Mouse (Mus musculus): ENCODE measurements around the gene Gm21983.

Gm21983 gene

GRCm38 (mm10) chr7:27160921-27161320 lies 20.0 kb downstream of the Gm21983 start:
- no peak for DNase-seq (ENCODE audit: low spot score)

- peak; percentile 91 for DNase-seq (ENCODE audit: low spot score)
Measured at GRCm38 (mm10) chr7:27159882-27160281, 21.0 kb downstream of the Gm21983 start.

- no peak for DNase-seq (ENCODE audit: low spot score)
Measured at GRCm38 (mm10) chr7:27159256-27159655, 21.6 kb downstream of the Gm21983 start.

GRCm38 (mm10) chr7:27158171-27158570 lies 22.7 kb downstream of the Gm21983 start:
- no peak for DNase-seq (ENCODE audit: low spot score)

- DNase-seq (ENCODE audit: low spot score) = peak; percentile 56
Measured at GRCm38 (mm10) chr7:27156005-27156404, 24.9 kb downstream of the Gm21983 start.

- no peak for DNase-seq (ENCODE audit: low spot score)
Measured at GRCm38 (mm10) chr7:27153205-27153764, 27.6 kb downstream of the Gm21983 start, which contains the start of gene Cyp2t4. Cyp2t4 (plus strand) TSS chr7:27153714.

GRCm38 (mm10) chr7:27136410-27136996 lies 44.4 kb downstream of the Gm21983 start:
- DNase-seq (ENCODE audit: low spot score) = no peak

GRCm38 (mm10) chr7:27133757-27134156 lies 47.1 kb downstream of the Gm21983 start:
- DNase-seq (ENCODE audit: low spot score) = no peak

GRCm38 (mm10) chr7:27133156-27133555 lies 47.7 kb downstream of the Gm21983 start:
- DNase-seq (ENCODE audit: low spot score) = no peak

- DNase-seq (ENCODE audit: low spot score) = peak; percentile 50
Measured at GRCm38 (mm10) chr7:27132588-27132987, 48.3 kb downstream of the Gm21983 start.

GRCm38 (mm10) chr7:27131387-27131786 lies 49.5 kb downstream of the Gm21983 start:
- no peak for DNase-seq (ENCODE audit: low spot score)

GRCm38 (mm10) chr7:27130521-27131370 lies 50.1 kb downstream of the Gm21983 start:
- DNase-seq (ENCODE audit: low spot score) = no peak

- DNase-seq (ENCODE audit: low spot score) = no peak
Measured at GRCm38 (mm10) chr7:27129811-27130210, 51.1 kb downstream of the Gm21983 start.

- no peak for DNase-seq (ENCODE audit: low spot score)
Measured at GRCm38 (mm10) chr7:27128946-27129345, 51.9 kb downstream of the Gm21983 start.

GRCm38 (mm10) chr7:27128162-27128561 lies 52.7 kb downstream of the Gm21983 start:
- peak; percentile 44 for DNase-seq (ENCODE audit: low spot score)

- no peak for DNase-seq (ENCODE audit: low spot score)
Measured at GRCm38 (mm10) chr7:27124969-27125368, 55.9 kb downstream of the Gm21983 start.

GRCm38 (mm10) chr7:27124305-27124832 lies 56.5 kb downstream of the Gm21983 start:
- DNase-seq (ENCODE audit: low spot score) = no peak

GRCm38 (mm10) chr7:27119676-27120075 lies 61.2 kb downstream of the Gm21983 start, which contains the start of gene Cyp2f2:
Cyp2f2 (plus strand) TSS chr7:27119909.
- no peak for DNase-seq (ENCODE audit: low spot score)
